Mouse (Mus musculus): ENCODE results near the gene Peli2.

DNA sequence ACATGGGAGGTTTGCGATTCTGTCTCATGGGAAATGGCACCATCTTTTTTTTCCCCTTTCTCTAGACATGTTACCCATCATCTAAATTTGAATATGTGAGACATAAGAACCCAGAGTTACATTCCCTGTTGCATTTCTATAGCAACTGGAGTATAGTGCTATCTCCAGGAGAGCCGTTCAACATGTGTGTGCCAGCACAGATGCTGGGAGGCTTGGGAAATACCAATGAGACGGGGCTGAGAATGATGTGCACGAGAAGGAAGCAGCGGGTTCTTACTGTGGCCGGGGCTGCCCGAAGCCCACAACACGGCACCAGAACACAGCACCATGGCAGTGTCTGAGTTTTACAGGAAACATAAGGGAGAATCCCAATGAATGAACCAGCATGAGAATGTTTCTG is 29.5 kb upstream of the Peli2 start:
- TF ChIP-seq CTCF (IDR thresholded peaks at IDR 0.05; ENCODE audit: insufficient read depth, low read length) (no peak), POLR2A (IDR thresholded peaks at IDR 0.05; ENCODE audit: borderline replicate concordance, extremely low read depth, low read depth, low read length) (no peak)
